Mouse (Mus musculus): ENCODE data around the gene Psmb9.
A peak's percentile ranks its signal among the peaks of the same experiment; 100 is the strongest.

The Psmb9 gene

DNA sequence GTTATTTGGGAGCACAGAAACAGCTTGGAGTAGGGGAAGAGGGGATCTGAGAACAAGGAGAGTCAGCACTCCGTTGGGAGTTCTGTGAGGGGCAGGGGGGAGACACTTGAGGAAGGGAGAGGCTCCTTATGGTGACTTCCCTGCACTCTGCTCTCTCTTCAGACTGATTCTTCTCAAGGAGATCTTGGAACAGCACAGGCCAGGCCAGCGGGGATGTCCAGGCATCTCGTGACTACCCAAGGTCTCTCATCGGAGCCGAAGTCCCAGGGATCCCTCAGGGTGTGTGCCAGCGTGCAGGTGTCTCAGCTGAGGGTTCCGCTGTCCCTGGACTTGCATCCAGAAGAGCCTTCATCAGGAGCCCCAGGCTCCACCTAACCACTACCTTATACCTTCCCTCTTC, 48.9 kb downstream of the Psmb9 start:
- no peak for DNase-seq (ENCODE audit: low spot score)

DNA sequence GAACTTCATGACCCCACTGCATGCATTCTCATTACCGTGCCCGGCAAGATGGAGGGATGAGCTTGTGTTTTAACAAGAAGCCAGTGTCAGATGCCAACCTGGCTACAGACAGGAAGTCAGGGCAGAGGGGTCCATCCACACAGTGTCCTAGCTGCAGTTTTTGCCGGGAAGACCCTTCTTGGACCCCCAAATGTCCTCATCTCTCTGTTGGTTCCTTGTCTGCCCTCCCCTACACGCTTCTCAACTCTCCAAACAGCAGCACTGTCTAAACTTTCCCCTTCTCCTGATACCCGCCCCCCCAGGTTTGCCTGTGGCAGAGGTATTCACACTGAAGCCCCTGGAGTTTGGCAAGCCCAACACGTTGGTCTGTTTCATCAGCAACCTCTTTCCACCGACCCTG, 50.0 kb downstream of the Psmb9 start:
- DNase-seq (ENCODE audit: low spot score), result no peak

DNA sequence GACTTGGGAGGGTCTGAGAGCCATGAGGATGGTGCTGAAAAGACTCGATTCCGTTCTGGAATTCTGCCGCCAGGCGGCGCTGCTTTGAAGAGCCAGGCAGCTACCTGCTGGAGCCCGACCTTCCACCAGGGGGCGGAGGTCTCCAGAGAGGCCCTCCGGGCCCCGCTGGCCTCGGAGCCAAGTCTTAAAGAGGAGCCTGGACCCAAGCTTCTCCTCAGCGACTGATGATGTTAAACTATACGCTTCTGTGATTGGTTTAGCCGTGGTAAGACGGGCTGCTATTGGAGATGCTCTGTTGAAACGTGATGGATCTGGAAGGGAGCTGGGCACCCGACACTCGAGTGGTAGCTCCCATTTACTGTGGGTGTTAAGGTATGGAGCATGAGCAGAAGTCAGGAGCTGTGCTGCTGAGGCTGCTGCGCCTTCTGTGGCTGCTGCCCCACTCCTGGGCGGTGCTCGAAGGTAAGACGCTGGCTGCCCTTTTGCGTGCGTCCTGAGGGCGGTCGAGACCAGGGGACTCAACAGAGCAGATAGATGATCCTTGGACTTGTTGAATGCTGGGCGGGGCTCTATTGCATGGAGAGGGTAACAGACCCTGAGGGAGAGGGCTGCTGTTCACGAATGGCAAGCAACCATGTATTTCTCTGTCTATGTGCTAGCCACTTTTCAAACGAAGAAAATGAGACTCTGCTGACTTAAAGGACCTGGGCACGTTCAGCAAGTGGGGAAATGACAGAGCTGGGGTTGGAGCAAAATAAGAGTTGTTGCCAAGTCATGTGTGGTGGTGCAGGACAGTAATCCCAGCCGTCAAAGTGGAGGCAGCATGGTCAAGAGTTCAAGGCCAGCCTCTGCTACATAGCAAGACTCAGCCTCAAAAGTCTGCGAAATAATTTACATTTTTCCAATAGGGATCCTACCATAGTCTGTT, 52.0 kb downstream of the Psmb9 start:
- peak; percentile 98 for DNase-seq (ENCODE audit: low spot score)

DNA sequence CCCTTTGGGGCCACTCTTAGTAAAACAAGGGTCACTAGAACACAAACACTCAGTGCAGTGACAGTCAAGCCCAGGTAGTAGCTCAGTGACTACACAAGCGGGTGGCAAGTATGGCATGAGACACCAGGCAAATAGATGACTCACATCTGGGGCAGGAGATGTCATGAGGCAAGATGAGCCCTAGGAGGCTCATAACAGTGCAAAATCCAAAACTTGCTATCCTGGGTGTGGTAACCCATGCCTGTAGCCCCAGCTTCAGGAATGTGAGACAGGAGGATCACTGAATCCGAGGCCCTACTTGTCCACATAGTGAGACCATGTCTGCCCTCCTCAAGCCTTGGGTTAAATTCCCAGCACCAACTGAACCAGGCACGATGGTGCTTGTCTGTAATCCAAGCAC, 53.1 kb downstream of the Psmb9 start:
- DNase-seq (ENCODE audit: low spot score), result no peak

DNA sequence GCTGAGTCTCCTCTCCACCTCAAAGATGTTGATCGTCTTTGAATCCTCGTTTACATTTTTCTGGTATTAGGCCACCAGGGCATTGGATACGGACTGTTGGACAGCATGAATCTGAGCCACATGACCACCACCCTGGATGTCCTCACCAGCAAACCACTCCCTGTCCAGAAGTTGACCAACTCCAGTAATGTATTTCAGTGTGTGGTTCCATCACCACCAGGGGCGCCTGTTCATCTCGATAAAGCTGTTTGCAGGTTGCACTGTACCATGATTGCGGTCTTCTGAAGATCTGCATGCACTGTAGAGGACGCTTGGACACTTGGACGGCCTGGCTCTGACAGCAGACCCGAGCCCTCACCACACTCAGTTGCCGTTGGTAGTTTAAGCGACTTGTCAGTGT, 54.3 kb downstream of the Psmb9 start:
- DNase-seq (ENCODE audit: low spot score), result no peak

Measured in c-Kit-positive CD71-positive TER-119-positive erythroid progenitor cells, embryonic 14.5 days (primary cell).